Mouse (Mus musculus) thymus, adult 2 months (tissue): ENCODE data around the gene Dock1.

ENCODE experiments used
- CTCF ChIP-seq: fragments of 200-500 bp; IDR thresholded peaks from 2 replicates; pipeline ENCODE4 v1.5.1; 2012; ENCODE audit warnings: mild to moderate bottlenecking, control low read depth, low read length, moderate library complexity, borderline replicate concordance; ENCODE audit not compliant: control insufficient read depth, poor library complexity, insufficient read depth; ENCODE audit errors: extremely low read depth
- POLR2A ChIP-seq: fragments of 200-500 bp; IDR thresholded peaks from 2 replicates; pipeline ENCODE4 v1.6.1; 2012; ENCODE audit warnings: mild to moderate bottlenecking, low read length, control low read depth, moderate library complexity; ENCODE audit not compliant: control insufficient read depth, poor library complexity, insufficient read depth; ENCODE audit errors: extremely low read depth

DNA sequence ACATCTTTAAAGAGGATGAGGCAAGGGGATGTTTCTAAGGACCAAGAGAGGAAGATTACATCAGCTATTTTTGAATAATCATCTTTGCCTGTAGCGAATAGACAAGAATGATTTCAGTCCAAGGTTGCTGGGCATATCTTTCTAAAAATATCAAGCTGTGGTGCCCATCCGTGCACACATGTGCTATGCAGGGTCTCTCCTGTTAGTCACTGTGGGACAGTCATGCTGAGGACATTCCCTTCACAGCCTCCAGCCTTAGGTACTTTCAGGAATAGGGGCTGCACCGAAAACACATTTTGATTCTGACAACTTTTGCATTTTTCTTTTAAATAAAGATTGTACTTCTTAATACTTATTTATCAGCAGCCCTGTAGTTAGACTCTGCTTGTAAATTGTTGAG is 124.4 kb downstream of the Dock1 start:
- TF ChIP-seq CTCF = no peak
- TF ChIP-seq POLR2A = no peak
